Mouse (Mus musculus): Measurements from ENCODE around the gene Sdad1.

GRCm38 (mm10) chr5:92248614-92249013, 61.7 kb downstream of the Sdad1 start:
- TF ChIP-seq POLR2A (IDR thresholded peaks at IDR 0.05; ENCODE audit: borderline replicate concordance, low read depth, low read length) (no peak), CTCF (IDR thresholded peaks at IDR 0.05; ENCODE audit: low read depth, low read length) (no peak)

Measured in bone marrow macrophage, adult 2 months (primary cell).